Mouse (Mus musculus) embryo, embryonic 11 days (tissue): Measurements from ENCODE around the gene Mat2a.

Experiments
- DNase-seq: peaks from one replicate; pipeline ENCODE4 v3.0.0-alpha.2; 2015

The Mat2a gene

DNA sequence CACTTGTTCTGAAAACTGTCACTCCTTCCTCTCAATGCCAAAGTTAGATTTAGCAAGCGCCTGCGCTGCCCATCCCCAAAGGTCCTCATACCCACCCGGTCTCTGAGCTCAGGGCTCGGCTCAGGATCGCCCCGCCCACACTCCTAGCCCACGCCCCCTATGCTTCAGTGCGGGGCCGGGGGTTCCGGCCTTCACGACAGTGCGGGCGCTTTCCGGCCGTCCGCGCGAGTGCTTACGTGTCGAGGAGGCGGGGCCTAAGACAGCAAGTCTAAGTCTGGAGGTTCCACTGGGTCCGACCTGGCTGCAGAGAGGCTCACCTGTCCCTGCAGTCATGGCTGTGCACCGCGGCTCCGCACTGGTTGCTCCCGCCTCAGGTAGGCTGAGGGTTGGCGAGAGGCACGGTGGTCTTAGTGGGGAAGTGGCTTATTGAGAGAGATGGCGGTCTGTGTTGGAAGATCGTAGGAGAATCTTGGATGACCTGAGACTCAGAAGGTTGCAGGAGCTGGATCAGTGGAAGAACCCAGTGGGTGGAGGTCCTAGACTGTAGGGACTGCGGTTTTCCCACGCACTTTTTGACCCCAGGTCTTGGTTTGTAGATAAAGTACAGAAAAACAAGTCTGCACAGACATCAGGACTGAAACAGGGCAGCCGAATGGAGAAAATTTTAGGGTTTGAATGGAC, 25.1 kb downstream of the Mat2a start, which contains the start of gene Ggcx:
Ggcx (plus strand) TSS at position 233 of the 681 bp plus-strand sequence.
- peak; percentile 99 for DNase-seq

DNA sequence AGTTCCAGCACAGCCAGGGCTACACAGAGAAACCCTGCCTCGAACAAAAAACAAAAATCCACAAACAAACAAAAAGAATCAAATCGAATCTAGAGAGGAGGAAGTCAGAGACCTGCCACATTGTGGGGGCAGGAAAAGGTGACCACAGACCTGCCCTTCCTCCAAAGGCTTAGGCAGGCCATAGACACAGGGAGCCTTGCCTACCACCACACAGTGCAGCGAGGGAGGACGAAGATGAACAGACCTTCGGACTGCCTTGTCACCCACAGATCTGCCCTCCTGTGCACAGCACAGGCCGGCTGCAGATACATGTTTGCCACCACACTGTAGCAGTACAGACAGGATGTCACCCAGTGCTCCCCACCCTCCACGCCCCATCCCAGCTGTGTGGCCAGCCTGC, 28.8 kb downstream of the Mat2a start:
- DNase-seq, result no peak

DNA sequence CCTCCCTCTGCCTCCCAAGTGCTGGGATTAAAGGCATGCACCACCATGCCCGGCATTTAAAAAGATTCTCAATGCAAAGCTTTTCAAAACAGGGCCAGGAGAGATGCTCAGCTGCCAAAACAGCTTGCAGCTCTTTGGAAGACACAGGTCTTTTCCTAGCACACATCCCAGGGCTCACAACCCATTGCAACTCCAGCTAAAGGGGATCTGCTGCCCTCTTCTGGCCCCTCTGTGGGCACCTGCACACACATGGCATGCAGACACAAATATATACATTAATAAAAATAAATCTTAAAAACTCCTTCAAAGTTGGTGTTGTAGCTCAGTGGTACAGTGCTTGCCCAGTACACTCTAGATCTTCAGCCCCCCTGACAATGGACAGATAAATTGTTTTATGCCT, 29.4 kb downstream of the Mat2a start:
- no peak for DNase-seq

DNA sequence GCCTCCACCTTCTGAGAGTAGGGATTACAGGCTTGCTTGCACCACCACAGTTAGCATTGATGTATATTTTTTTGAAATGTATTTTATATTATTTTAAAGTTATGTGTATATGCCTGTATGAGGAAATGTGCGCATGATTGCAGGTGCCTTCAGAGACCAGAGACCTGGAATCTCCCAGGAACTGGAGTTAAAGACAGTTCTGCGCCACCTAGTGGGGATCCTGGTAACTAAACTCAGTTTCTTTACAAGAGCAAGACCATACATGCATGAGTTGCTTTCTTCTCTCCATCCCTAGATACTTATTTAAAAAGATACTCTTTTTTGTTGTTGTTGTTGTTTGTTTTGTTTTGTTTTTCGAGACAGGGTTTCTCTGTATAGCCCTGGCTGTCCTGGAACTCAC, 29.8 kb downstream of the Mat2a start:
- peak; percentile 89 for DNase-seq

DNA sequence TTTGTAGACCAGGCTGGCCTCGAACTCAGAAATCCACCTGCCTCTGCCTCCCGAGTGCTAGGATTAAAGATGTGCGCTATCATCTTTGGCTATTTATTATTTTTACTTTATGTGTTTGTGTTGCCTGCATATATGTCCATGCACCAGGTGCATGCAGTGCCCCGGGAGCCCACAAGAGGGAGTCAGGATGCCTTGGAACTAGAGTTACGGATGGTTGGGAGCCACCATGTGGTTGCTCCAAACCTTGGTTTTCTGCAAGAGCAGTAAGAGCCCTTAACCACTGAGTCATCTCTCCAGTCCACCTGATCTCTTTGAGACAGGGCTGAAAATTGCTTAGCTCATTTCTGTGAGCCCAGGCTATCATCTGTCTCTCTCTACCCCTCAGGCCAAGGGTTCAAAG, 32.2 kb downstream of the Mat2a start:
- DNase-seq, result peak; percentile 89

DNA sequence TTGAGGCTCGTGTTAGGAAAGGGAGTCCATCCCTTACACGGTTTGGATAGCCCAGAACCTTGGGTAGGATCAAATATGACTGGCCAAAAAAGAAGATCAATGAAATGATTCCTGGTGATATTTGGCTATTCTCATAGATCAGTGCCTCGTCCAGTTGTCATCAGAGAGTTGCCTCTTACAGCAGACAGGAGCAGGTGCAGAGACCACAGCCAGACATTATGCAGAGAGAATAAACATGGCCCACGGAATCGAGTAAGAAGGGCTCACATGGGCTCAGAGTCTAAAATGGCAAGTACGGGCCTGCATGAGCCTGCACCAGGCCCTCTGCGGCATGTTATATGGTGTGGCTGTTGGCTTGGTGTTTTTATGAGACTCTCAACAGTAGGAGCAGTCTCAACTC, 34.0 kb downstream of the Mat2a start:
- DNase-seq, result no peak

DNA sequence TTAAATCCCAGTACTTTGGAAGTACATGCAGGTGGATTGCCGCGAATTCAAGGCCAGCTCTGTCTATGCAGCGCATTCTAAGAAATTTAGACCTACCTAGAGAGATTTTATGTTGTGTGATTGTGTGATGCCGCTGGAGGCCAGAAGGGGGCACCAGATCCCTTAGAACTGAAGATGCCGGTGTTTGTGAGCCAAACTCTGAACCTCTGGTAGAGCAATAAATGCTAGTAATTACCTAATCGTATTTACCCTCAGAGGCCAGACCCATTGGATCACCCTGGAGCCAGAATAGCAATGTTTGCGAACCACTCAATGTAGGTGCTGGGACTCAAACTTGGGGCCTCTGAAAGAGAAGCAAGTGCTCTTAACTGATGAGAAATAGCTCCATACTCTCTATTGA, 37.5 kb downstream of the Mat2a start:
- DNase-seq, result peak; percentile 72

DNA sequence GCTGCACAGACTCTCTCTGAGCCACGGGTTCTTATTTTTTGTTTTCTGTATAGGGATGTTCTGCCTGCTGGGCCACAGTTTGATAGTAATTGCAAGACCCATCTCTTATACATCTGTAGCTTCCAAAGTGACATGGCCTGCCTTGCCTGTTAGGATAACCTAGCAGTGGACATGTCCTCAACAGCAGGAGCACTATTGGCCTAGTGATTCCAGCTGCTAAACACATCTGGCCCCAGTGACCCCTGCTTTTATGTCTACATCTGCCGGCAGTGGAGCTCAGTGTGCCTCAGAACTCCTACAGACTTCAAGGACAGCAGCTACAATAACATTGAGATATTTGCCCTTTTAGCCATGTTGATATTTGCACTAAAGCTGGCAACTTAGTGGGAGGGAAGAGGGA, 39.4 kb downstream of the Mat2a start:
- DNase-seq, result peak; percentile 47

DNA sequence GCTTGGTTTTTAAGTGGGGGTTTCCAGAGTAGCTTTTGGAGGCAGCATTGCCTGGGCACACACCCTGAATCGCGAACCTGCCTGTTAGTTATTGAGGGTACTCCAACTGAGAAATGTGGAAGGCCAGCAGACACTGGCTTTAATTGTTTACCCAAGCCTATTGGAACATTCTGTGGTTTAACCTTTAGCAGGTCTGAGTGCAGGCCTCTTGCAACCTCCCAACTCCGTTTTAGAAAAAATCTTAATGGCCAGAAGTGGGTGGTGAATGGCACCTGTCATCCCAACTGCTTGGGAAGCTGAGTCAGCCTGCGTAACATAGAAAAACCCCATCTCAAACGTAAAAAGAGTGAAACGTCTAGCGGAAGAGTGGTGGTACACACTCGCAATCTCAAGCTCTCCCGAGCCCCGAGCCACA, 42.5 kb downstream of the Mat2a start:
- no peak for DNase-seq

DNA sequence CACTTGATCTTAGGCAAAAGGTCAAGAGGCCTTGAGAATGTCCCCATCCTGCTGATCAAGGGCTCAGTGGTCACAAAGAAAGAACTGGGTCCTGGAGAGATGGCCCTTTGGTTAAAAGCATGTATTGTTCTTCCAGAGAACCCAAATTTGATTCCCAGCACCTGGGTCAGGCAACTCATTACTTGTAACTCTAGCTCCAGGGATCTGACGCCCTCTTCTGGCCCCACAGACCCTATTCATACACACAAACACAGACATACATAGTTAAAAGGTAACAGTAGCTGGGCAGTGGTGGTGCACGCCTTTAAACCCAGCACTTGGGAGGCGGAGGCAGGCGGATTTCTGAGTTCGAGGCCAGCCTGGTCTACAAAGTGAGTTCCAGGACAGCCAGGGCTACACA, 47.0 kb downstream of the Mat2a start:
- no peak for DNase-seq

DNA sequence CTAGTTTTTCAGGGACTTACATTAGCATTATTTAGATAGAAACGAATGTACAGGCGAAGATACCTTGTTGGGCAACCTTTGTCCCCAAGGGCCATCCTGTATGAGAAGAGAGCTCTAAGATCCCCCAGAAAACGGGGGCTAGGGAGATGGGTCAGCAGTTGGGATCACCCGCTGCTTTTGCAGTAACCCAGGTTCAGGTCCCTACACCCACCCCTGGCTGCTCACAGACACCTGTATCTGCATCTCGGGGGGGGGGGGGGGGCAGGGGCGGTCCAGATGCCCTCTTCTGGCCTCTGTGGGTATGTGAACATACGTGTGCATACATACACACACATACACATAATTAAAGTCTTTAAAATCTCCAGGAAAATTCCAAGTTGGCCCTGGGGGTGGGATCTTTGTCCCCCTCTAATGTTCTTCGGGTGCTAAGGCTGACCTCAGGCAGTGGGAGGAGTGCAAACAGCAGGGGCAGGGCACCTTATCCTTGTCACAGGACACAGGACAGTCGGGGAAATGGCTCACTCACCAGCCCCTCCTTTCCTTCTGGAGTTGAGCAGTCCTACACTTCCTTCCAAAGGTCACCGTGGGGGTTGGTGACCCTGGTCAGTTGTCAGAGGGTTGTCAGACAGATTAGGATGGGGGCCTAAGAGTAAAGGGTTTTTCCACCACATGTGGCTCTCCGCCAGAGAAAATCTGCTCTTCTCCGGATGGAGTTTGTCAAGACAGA, 48.4 kb downstream of the Mat2a start:
- DNase-seq, result peak; percentile 62

DNA sequence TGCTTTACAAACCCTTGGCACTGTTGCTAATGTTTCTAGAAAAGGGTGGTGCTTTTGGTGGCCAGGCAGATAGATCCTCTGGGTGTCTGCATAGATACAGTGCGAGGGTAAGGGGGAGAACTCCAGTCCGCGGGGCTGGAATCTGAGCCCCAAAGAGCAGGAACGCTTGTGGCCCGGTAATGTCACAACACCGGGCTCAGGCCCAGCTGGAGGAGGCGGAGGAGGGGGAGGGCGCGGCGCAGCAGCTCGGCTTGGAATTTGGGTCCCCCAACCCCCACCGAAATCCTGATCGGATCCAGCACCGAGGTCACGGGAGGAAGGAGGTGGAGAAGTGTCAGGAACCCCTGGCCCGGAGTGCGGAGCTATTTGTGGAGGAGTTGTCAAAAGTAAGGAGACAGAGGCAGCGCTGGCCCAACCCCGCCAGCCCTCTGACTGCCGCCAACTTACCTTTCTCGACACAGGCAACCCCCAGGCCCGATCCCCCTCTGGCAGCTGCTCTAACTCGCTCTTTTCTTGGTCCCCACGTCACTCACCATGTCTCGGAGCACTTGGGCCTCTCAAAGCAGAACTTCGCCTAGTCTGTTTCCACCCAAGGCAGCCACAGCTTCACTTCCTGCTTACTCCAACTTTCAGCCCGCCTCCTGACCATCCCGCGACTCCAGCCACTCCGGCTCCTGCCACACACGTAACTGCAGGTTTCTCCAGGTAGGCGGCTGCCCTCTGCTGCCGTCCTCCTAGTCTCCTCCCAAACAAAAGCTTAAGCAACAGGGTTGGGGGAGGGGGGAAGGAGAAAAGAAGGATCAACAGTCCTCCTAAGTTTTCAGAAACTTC, 49.2 kb downstream of the Mat2a start, which contains the start of gene Vamp8:
Vamp8 (minus strand) TSS at position 763 of the 831 bp plus-strand sequence.
- DNase-seq, result peak; percentile 71

DNA sequence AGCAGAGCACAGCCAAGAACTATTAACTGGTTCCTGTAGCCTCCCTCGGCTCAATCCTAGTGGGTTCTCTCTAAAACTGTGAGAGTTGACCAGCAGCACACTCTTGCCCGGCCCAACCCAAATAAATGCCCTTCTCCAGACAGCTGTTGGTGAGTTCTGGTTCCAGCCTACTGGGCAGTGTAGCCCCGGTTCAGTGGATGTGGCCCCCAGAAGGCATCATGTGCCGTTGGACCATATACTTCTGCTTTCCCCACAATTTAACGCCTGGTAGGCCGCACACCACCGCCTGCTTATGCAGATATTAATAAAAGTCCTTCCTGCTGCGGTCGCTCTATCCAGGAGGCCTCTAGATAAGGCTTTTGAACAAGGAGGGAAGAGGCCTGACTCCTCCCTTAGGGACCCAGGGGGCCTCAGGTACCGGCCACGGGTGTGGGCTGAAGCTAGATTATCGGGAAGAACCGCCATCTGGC, 49.9 kb downstream of the Mat2a start:
- DNase-seq, result peak; percentile 44

DNA sequence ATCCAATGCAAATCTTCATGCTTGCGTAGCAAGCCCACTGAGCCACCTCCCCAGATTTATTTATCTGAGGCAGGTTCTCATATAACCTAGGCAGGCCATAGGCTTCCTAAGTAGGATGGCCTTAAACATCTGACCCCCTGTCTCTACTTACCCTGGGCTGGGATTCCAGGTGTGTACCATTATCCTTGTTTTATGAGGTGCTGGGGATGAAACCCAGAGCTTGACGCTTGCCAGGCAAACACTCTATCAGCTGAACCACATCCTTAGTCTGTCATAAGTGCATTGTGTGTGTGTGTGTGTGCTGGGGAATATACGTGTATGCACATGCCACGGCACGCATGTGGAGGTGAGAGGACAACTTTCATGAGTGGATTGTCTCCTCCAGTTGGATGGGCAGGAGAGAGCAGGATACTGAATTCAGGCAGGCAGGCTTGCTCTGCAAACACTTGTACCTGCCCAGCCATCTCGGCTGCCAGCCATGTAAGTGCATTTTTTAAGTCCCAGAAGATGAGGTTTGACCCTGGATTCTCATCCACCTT, 50.5 kb downstream of the Mat2a start:
- DNase-seq, result no peak

DNA sequence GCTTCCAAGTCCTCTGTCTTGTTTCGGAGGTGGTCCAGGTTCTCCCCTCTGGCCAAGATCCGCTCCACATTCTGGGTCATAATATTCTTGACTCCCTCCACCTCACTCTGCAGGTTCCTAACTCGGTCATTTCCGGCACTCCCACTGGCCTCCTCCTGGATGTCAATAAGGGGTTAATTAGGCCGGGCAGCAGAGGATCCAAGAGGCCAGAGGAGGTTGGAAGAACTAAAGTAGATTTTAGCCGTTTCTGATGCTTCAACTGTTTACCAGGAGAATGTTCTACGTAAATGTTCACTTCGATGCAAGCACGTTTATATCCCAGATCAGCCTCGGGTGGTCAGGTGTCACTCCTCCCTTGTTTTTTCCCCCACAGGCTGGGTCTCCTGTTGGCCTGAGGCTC, 51.1 kb downstream of the Mat2a start:
- no peak for DNase-seq

DNA sequence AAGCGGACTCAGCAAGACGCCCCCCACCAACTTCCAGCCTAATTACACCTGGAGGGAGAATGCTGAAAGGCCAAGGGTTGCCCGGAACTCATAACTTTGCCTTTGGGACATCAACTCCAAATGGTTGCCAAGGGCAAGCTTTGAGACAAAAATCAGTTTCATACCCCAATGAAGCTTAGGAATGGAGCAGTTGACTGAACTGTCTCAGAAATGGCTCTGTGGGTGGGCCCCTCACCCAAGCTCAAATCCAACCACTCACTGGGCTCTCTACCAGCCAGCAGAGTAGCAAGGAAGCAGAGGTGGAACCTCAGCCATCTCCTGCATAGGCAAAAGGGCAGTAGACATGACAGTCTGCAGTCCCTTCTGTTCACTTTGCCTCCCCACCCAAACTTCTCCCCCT, 51.5 kb downstream of the Mat2a start:
- no peak for DNase-seq

DNA sequence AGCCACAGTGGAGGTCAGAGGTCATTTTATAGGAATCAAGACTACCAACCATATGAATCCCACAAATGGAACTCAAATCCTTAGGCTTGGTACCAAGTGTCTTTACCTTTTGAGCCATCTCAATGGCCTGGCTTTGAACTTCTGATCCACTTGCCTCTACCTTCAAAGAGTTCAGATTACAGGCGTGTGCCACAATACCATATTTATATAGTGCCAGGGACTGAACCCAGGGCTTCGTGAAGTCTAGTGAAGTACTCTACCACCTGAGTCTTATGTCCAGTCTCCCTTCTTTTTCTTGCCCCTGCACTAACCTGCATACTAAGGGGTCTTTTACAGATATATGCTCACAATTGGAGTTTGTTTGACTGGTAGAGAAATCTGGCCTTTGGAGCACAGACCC, 52.8 kb downstream of the Mat2a start:
- DNase-seq, result no peak

DNA sequence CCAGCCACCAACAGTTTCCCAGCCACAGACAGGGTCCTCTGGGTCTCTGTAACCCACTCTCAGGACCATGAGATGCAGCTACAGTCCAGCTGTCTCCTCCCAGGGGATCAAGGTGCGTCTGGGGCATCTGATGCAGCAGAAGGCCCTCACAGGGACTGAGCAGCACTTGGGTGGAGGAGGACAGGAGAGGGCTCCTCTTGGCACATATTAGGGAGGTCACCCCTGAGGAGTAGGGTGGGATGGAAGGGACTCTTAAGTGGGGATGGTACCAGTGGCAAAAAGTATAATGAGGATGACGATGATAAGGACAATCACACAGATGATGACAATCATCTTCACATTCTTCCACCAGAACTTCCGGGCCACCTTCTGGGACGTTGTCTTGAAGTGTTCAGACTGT, 54.1 kb downstream of the Mat2a start:
- no peak for DNase-seq

DNA sequence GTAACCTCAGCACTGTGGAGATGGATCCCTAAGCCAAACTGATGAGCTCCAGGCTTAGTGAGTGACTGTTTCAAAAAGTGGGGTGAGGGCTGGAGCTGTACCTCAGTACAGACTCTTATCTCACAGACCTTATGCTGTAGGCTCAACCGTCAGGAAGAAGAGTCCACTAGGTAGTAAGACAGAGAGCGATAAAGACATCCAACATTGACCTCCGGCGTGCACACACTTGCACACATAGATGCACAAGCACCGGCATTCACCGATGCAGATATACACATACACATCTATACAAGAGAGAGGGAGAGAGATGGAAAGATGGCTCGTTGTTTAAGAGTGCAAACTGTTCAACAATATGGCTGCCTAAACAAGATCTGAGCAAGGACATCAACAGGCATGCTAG, 55.4 kb downstream of the Mat2a start:
- DNase-seq, result no peak

DNA sequence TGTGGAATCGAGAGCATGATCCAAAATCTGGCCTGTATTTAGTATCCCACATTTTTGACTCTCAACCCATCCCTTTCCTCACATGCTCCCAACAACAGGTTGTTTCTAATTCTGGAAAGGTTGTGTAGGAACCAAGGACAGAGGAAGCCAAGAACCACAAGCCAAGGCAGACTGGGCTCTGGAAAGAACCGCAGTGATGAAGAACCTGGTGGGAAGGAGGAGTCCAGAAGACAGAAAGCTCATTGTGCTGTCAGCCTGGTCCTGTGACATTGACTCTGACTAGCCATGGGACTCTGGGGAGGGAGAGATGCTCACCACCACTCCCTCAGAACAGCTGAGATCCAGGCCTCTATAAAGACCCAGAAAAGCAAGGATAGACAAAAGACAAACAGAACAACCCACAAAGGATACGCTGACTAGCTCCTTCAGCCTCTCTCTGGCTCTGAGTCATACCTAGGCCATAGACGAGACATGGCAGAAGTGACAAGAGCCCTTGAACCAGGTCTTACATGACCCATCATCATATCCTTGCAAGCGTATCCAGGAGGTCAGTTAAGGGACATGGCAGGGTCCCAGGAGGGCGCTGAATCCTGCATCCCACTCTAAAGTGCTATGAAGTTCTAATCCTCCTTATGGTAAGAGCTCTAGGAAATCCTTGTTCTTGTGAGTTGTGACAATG, 56.1 kb downstream of the Mat2a start:
- DNase-seq, result no peak
